Mouse (Mus musculus) layer of hippocampus, adult 11-12 months (tissue): ENCODE results near the gene Aldh1l1.

ENCODE experiments used
- DNase-seq: peaks from one replicate; pipeline ENCODE4 v3.0.0; 2022; ENCODE audit warnings: low spot score

The Aldh1l1 gene

GRCm38 (mm10) chr6:90486176-90486921 is at the start of gene Aldh1l1:
Aldh1l1 (plus strand) TSS chr6:90486427.
- no peak for DNase-seq

- DNase-seq: no peak
Measured at GRCm38 (mm10) chr6:90437041-90437440, 49.2 kb upstream of the Aldh1l1 start.

DNA sequence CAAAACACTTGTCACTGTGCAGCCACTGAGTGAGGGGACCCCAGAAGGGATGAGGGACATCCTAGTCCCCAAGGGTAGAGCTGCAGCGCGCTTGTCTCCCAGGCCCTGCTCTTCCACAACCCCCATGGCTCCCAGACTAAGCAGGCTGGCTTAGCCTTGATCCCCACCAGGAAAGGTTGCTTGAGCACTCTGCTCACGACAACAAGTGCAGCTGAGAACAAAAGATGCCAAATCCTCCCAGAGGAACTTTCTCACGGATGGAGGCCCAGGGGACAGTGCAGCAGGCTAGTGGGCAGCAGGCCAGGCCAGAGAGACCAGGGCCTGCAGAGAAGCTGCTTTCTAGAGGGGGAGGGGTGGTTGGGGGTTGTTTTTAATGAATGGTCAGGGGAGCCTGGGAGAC is 39.3 kb upstream of the Aldh1l1 start:
- no peak for DNase-seq

GRCm38 (mm10) chr6:90450179-90450578 is 36.0 kb upstream of the Aldh1l1 start:
- DNase-seq: peak; percentile 92

DNA sequence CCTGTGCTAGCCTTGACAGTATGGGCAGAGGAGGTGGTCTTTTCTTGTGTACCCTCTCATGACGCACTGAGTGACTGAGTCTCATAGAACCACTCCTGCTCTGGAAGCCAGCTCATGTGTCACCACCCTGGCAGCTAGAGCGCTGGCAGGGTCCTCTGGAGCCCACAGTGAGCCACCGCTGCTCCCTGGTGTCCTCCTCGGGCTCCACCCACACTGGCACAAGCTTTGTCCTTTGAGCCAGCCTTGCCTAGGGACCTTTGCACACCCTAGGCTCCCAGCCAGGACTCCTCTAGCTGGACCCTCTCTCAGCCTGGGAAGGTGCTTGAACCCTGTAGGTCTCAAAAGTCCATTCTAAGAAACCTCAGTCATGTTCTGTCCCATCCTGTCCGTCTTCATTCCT is 35.5 kb upstream of the Aldh1l1 start:
- DNase-seq: peak; percentile 50

DNA sequence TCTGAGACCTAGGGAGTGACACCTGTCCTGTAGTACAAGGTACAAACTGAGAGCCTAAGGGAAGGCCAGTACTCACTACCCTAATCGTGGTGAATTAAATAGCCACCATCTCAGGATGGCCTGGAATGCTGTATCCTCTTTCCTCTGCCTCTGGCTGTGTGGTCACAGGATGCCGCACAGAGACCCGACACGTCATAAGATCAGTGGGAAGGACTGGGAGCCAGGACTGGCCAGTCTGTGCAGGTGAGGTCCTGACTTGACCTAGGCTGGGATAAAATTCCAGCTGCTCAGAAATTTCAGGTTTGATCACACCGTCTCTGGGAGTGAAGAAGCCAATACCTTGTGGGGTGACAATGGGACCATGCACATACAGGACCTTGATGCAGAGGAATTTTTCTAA is 34.7 kb upstream of the Aldh1l1 start:
- DNase-seq: no peak

- DNase-seq: no peak
Measured at GRCm38 (mm10) chr6:90452603-90453002, 33.6 kb upstream of the Aldh1l1 start.

- no peak for DNase-seq
Measured at GRCm38 (mm10) chr6:90453751-90454150, 32.5 kb upstream of the Aldh1l1 start.

DNA sequence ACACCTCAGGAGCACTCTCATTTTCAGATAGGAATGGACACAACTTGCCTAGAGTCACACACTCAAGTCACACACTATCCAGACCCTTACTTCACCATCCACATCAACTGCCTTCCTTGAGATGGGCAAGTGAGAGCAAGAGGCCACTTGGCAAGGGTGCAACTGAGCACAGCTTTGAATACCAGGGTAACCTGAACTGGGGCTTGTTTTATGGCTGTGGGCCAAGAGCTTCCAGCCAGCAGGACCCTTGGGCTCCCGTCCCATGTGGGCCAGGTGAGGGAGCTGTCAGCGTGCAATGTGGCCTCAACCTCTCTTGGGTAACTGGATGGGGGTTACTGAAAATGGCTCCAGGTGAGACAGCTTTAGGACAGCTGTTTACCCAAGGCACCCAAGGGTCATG is 28.8 kb upstream of the Aldh1l1 start:
- DNase-seq: no peak

DNA sequence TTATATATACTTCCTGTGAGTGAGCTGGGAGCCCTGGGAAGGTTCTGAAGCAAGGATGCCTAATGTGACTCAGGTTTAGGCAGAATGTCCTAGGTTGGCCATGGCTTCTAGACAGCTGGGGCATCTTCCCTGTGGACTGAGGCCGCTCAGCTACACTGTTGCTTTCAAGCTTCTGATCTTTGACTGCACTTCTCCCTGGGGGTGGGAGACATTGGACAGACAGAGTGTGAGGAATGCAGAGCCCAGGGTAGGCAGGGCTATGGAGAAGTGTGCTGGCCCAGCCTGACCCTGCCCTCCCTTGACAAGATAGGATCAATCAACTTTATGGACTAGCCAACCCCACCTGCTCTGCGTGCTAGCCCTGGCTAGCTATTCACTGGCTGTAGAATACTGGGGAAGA is 25.0 kb upstream of the Aldh1l1 start:
- no peak for DNase-seq

DNA sequence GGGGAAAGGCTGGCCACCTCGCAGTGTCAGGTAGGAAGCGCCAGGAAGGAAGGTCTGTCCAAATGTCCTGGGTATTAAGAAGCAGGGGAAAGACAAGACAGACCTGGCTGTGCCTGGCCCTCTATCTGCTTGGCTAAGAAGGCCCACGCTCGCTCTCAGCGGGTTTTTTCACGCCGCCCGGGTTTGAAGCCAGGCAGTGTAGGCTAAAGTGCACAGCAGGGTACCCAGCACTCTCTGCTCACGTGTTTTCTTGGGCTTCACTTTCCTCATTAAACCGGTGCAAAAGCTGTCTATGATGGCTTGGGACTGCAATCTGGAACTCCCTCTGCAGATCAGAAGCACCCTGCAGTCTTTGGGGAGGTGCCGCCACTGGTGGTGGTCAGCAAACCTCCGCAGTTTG is 24.5 kb upstream of the Aldh1l1 start:
- no peak for DNase-seq

DNA sequence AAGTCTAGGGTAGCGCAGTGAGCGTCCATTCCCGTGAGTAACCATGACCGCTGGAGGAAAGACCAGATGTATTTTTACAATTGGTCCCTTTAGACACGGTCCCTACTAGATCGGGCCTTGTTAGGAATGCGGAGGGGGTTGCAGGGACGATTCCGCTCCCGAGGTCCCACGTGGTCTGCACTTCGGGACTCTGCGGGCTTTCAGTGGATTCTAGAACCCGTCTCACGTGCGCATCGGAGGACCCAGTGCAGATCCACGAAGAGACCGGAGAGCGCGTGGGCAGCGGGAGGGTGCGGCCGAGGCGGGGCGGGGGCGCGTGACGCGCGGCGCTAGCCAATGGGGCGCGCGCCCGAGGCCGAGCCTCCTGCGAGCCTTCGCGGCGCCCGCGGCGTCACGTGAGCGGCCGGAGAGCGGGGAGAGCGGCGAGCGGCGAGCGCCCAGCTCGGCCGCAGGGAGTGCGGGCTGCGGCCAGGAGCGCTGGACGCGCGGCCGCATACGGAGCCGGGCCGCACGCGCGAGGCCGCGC is 24.0 kb upstream of the Aldh1l1 start, which contains the start of gene Klf15:
Gene Klf15, plus strand, starts transcription at position 396 of the 526 bp plus-strand sequence.
- DNase-seq: peak; percentile 87

GRCm38 (mm10) chr6:90462841-90463227 is 23.4 kb upstream of the Aldh1l1 start:
- DNase-seq: no peak

DNA sequence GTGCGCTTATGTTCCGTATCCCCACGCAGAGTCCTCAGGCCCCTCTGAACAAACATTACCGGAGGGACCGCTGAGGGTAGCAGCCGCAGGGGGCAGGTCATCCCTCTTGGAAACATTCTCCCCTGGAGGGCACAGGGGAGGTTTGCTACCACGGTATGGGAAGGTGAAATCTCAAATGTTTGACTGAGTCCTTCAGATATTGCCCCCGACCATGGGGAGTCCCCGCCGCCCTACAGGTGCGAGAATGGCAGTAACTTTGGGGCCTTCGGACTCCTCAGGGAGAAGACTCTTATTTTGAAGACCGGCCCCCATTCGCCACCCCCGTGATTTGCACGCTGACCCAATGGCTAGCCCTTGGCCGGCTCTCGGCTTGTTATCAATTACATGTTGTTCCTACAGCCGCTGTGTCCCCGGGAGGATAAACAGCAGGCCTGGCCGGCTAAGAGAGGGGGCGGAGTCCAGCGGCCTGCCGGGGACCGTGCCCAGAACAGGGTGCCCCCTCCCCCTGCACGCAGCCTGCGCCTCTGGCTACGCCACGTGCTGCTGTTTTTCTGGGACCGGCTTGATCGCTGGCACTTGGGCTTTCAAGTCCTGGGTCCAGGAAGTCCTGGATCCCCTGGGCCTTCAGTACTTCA is 22.9 kb upstream of the Aldh1l1 start:
- peak; percentile 90 for DNase-seq

GRCm38 (mm10) chr6:90463890-90464421 is 22.3 kb upstream of the Aldh1l1 start:
- DNase-seq: peak; percentile 40

DNA sequence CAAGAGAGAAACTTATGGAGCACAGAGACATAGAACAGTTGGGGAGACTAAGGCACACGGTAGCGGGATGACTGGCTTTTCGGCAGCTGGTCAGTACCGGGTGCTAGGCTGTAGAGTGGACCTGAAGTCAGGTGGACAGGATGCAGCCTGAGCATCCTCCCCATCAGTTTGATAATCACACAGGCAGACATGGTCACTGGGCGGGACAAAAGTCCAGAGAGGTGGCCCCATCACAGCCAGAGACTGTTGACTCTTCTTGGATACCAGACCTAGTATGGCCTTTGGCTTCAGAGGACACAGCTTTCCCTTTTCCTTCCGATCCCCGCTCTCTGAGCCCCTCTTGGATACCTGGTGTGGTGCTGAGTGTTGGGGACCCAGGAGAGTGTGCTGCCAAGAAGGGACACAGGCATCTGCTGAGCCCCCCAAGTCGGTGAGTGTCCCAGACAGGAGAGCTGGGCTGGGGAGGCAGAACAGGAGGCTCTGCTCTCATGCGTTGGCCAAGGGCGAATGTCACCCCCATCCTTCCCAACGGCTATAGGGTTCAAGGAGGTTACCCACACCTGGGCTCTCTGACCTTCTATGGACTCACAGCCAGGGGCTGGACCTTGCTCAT is 21.1 kb upstream of the Aldh1l1 start:
- DNase-seq: no peak

DNA sequence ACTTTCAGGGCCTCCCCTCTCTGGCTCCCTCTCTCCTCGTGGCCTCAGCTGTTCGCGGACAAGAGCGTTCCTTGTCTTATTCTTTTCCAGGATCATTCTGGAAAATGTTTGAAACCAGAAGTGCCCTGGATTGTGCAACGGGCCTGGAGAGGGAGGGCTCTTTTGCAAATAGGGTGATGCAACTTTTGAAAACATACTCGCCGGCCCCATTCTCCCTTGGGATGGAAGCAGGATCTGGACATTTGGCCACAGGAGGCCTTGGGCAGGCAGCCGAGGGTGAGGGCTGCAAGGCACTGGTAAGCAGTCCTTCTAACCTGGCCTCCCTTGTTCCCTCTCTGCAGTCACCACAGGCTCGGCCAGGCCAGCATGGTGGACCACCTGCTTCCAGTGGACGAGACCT is 20.1 kb upstream of the Aldh1l1 start:
- DNase-seq: no peak

DNA sequence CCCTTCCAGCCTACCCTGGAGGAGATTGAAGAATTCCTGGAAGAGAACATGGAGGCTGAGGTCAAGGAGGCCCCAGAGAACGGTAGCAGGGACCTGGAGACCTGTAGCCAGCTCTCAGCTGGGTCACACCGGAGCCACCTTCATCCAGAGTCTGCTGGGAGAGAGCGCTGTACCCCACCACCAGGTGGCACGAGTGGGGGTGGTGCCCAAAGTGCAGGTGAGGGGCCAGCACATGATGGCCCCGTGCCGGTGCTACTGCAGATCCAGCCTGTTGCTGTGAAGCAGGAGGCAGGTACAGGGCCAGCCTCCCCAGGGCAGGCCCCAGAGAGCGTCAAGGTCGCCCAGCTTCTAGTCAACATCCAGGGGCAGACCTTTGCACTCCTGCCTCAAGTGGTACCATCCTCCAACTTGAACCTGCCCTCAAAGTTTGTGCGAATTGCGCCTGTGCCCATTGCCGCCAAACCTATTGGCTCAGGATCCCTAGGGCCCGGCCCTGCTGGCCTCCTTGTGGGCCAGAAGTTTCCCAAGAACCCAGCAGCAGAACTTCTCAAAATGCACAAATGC is 19.3 kb upstream of the Aldh1l1 start:
- no peak for DNase-seq

DNA sequence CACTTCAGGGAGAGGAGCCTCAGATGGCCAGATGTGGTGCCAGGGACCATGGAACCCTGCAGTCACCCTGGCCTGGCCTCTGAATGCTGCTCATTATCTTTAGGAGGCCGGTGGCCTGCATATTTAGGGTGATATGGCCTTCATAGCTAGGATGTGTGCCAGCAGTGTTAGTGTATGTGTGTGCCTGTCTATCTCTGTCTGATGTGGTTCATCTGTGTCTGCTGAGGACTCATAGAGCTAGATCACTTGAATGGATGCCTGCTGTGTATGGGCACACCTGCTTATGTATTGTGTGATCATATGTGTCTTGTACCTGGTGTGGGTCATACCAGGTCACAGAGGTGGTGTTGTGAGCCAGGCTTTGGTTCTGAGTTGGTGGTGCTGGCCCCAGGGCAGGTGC is 18.0 kb upstream of the Aldh1l1 start:
- DNase-seq: no peak

DNA sequence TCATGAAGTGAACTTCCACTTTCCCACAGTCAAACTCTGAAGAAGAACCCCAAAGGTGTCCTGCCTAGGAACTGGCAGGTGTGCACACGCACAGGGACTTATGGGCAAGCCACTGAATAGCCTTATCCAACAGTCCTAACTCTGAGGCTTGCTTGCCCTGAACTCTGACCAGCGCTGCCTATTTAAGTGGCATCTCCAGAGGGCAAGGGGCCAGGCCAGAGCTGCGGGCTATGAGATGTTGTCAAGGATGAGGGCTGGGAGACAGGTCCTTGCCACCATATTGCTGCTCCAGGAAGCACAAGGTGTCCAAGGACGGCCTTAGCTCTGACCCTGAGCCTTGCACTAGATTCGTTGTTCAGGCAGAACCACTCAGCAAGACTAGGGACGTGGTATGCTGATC is 17.2 kb upstream of the Aldh1l1 start:
- DNase-seq: no peak

DNA sequence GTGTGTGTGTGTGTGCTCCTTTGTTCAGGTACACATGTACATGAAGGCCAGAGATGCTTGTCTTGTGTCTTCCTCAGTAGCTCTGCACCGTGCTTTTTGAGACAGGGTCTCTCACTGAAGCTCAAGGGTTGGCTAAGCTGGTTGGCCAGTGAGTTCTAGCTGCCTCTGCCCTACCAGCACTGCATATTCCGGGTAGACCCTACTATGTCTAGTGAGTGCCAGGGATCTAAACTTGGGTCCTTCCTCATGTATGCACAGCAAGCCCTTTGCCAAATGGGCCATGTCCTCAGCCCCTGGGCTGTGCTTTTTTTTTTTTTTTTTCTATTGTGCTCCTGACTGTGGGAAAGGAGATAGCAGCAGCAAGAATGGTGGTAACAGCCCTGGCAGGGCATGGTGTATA is 16.0 kb upstream of the Aldh1l1 start:
- no peak for DNase-seq

GRCm38 (mm10) chr6:90470947-90471541 is 15.2 kb upstream of the Aldh1l1 start:
- DNase-seq: peak; percentile 70
